Mouse (Mus musculus) heart, adult 11 months (tissue): ENCODE measurements around the gene Cog4.
A peak's percentile ranks its signal among the peaks of the same experiment; 100 is the strongest.
"Not testable (repeated sequence)": the region's sequence is repeated elsewhere in the genome, so short reads cannot be mapped to it uniquely, and the experiment has no call there.

Source experiments
- DNase-seq: peaks from one replicate; pipeline ENCODE4 v3.0.0; 2022

Cog4 gene

DNA sequence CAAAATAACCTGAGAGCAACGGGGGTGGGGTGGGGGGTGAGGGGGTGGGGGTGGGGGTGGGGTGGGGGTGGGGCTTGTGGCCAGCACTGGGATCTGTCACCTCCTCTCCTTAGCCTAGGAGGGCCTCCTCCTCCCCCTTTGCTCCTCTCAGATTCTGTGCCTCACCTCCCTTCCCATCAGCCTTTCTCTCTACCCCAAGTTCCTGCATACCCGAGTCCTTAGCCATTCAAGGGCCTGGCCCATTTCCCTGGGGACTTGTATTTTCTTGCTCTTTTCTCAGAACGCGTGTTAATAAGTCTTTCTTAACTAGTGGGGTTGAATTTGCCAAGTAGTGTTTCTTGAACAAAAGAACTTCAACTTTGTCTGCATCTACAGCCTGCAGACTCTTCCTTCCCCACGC is 80.3 kb downstream of the Cog4 start:
- DNase-seq, result no peak

DNA sequence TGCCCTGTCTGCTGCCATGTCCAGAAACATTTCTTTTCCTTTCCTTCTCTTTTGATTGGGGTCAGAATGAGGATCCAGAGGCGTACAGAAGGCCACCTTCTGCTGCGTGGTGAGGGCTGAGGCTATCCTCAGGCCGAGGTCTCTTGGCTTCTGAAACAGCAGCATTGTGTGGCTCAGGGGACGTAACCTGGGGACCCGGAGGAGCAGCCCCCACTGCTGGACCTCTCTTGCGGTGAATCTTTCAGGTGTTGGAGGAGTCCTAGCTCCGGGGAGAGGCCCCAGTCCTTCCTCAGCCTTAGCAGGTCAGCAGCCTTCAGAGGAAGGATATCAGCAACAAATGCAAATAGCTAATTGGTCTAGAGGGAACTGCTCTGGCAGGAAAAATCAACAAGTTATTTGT is 82.0 kb downstream of the Cog4 start:
- no peak for DNase-seq

DNA sequence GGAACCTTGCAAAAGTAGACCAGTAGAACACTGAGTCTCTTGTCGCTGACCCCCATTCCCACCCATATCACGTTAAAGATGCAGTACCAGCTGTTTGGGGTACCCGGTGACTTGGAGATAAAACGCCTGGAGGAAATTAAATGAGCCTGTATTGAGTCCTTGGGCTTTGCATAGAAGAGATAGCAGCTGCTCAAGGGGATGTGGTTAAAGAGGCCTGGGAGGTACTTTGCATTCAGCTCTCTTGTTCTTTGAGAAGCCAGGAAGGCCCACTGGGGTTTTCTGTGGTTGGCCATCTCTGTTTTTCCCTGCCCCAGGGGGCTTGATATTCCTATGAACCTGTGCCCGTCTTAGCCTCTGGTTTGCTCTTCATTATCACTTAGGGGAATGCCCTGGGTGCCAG is 82.7 kb downstream of the Cog4 start:
- DNase-seq, result no peak

DNA sequence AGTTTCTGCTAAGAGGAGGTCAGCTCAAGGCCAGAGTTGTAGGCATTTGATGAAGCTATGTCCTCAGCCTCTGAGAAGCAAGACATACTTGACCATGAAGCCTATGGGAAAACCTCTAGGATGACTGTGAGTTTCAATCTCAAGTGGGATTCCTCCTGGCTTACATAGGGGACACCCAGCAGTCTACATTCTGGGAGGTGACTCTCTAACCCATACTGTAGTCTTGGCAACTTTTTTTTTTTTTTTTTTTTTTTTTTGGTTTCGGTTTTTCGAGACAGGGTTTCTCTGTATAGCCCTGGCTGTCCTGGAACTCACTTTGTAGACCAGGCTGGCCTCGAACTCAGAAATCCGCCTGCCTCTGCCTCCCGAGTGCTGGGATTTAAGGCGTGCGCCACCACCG is 83.3 kb downstream of the Cog4 start:
- DNase-seq, result not testable (repeated sequence)

DNA sequence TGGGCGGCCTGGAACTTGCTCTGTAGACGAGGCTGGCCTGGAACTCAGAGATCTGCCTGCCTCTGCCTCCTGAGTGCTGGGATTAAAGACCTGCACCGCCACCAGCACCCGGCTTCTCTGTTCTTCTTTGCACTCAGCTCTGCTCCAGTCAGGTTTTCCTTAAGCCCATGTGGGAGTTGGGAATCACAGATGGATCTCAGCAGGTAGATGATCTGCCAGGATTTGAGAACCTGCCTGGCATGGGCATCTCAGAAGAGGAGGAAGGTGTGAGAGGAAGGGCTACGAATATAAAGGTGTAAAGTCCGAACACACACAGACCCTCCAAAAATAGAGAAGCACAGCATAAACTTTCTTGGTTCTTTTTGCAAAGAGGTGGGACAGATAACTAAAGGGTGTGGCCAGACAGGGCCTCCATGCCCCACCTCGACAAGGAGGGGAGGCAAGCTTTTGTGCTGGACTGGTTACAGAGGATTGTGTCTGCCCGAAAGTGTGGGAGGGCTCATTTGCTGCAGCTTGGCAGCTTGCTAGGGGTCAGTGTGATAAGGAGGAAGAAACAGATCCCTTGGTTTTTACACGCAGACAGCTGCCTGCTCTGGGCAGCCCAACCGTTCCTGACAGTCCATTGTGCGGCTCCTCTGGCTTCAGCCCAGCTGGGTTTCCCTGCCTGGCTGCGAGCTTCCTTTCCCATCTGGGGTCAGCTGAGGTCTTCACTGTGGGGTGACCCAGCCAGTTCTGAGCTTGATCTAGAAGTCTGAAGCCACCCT is 85.0 kb downstream of the Cog4 start:
- DNase-seq, result peak; percentile 99
